18 mouse cellular contexts compared by ENCODE assay signal in the genomic region with DNA sequence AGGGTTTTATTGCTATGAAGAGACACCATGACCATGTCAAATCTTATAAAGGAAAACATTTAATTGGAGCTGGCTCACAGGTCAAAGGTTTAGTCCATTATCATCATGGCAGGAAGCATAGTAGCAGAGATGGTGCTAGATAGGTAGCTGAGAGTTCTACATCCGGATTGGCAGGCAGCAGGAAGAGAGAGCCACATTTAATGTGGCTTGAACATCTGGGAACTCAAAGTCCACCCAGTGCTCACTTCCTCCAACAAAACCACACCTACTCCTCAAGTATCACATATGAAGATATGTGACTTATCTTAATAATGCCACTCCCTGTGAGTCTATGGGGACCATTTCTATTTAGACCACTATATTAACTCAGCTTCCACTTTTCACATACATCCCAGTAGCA.
"Had no signal": no experiment of that assay in that cellular context is flagged by ENCODE, and none has a peak within 500 bp of the region (broad histone marks: within the 10 kb centered on the region; RNA-seq: fewer than 3 reads in every experiment).

No protein-coding gene starts in this region.

- H3K36me3 ChIP-seq: lung, embryonic 15.5 days; midbrain, embryonic 13.5 days; midbrain, embryonic 15.5 days; neural tube, embryonic 12.5 days; stomach, embryonic 15.5 days had no signal

- H3K9ac ChIP-seq: liver, postnatal 0 days; lung, embryonic 15.5 days; midbrain, embryonic 13.5 days; midbrain, embryonic 15.5 days; neural tube, embryonic 12.5 days; stomach, embryonic 15.5 days had no signal

- H3K4me3 ChIP-seq: lung, embryonic 15.5 days; megakaryocyte, embryonic 14.5 days; midbrain, embryonic 13.5 days; midbrain, embryonic 15.5 days; neural tube, embryonic 12.5 days; stomach, embryonic 15.5 days had no signal

- DNase-seq: liver, postnatal 0 days; lung, adult 2 months; lung, postnatal 14 days; lung, postnatal 36 days; right cerebral cortex, postnatal 14 days; thymus, adult 2 months; thymus, postnatal 14 days; thymus, postnatal 36 days had no signal

- H3K4me2 ChIP-seq: lung, embryonic 15.5 days; midbrain, embryonic 11.5 days; midbrain, embryonic 13.5 days; midbrain, embryonic 15.5 days; neural tube, embryonic 12.5 days; stomach, embryonic 15.5 days had no signal

- H3K9me3 ChIP-seq: lung, embryonic 15.5 days; megakaryocyte, embryonic 14.5 days; midbrain, embryonic 13.5 days; midbrain, embryonic 15.5 days; neural tube, embryonic 12.5 days; stomach, embryonic 15.5 days had no signal

- H3K27me3 ChIP-seq: lung, embryonic 15.5 days; megakaryocyte, embryonic 14.5 days; midbrain, embryonic 13.5 days; midbrain, embryonic 15.5 days; neural tube, embryonic 12.5 days; stomach, embryonic 15.5 days had no signal

- H3K4me1 ChIP-seq: lung, embryonic 15.5 days; megakaryocyte, embryonic 14.5 days; midbrain, embryonic 15.5 days; neural tube, embryonic 12.5 days; stomach, embryonic 15.5 days had no signal

- H3K27ac ChIP-seq: lung, embryonic 15.5 days; macrophage; midbrain, embryonic 13.5 days; midbrain, embryonic 15.5 days; neural tube, embryonic 12.5 days; stomach, embryonic 15.5 days; stomach, postnatal 0 days had no signal

- ATAC-seq: liver, postnatal 0 days; lung, postnatal 0 days; midbrain, embryonic 13.5 days; midbrain, embryonic 15.5 days had no signal
